In the genomic region with DNA sequence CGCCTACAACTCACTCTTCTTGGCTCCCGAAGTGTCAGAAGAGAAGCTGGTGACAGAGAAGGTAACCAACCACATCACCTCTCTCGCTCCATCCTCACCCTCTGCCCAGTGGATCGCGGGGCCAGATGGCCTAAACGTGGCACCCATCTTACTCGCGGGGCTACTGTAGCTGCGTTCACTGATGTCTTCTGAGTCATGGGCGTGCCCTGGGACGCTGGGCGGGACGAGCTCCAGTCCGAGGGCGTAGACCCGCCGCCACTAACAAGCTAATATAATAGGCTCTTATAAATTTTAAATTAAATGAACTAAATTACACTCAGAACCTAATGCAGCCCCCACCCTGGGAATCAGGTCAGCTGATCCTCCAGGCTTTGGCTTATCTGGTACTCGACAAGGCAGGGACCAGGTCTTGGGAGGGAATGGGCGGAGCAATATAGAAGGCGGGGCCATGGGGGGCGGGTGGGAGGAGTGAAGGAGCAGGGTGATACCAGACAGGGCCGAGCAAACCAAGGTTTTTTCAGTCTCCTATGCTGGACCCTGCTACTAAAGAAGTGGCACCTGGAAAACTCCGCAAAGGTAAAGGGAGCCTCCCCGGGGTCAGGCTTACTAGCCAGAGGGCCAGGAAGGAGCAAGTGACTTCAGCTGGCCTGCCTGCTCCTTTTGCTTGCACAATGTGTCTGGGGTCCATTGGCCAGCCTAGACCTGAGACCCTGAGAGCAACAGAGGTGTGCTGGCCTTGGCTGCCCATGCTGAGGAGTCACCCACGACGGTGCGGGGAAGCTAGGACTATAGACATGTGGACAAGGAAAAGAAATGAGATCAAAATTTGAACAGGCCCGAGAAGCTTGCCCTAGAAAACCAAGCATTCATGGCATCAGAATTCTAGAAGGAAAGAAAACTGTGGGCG, we compare ENCODE assay signal across 8 mouse cellular contexts. TPM values are rescaled to one million over a fixed set of nuclear protein-coding genes. Genes with fewer than 3 reads are reported as not detected.
DNase-seq lines count a peak whose midpoint lies in the region; ATAC-seq and TF ChIP-seq lines count a peak whose summit lies in the region.

No protein-coding gene starts in this region.

- H3K27ac ChIP-seq in limb, embryonic 14.5 days (replicated peaks; ENCODE audit: low read depth, low read length), result no peak overlapping the region

- H3K9ac ChIP-seq in limb, embryonic 14.5 days (ENCODE audit: low read depth, low read length, severe bottlenecking), result no peak overlapping the region

- H3K4me1 ChIP-seq in limb, embryonic 14.5 days (ENCODE audit: control insufficient read depth, insufficient read depth, low read length), result no peaks in the 10 kb centered on the region

- peak; percentile 17 to 65 for DNase-seq in adrenal gland, adult (ENCODE audit: inconsistent age in 2 of 2, low spot score in 1 of 2)
- no peak for DNase-seq in adrenal gland, adult 8-10 months
- peak; percentile 10 for DNase-seq in thymus, postnatal 0 days (ENCODE audit: low spot score)
- no peak for DNase-seq in thymus, postnatal 14 days
- no peak for DNase-seq in limb, embryonic 14.5 days (ENCODE audit: low spot score)
- DNase-seq in retina, postnatal 7 days (ENCODE audit: low read depth, low spot score), result peak; percentile 28
- no peak for DNase-seq in layer of hippocampus, adult 9-11 months
- no peak for DNase-seq in layer of hippocampus, adult 8-10 months (ENCODE audit: low spot score in 2 of 2)

- no peaks in the 10 kb centered on the region for H3K9me3 ChIP-seq in limb, embryonic 14.5 days (ENCODE audit: control insufficient read depth, low read length)

- 10% methylated on average over 29 of the region's 29 CpGs for WGBS in limb, embryonic 14.5 days

- H3K27me3 ChIP-seq in limb, embryonic 14.5 days (ENCODE audit: control insufficient read depth, insufficient read depth, low read length), result peaks cover 21% of the 10 kb centered on the region

- ATAC-seq in limb, embryonic 14.5 days (ENCODE audit: low FRiP score, low read depth), result 0 out of 2 replicates have a peak, but pooled peaks have one; percentile 8

- TF ChIP-seq POLR2A in limb, embryonic 14.5 days (IDR thresholded peaks at IDR 0.05; ENCODE audit: borderline replicate concordance, extremely low read depth, insufficient read depth, insufficient read length), result no peak

- H3K4me3 ChIP-seq in limb, embryonic 14.5 days (replicated peaks; ENCODE audit: low read length), result peak overlapping the region; percentile 30

- no peaks in the 10 kb centered on the region for H3K36me3 ChIP-seq in limb, embryonic 14.5 days (ENCODE audit: control insufficient read depth, insufficient read depth, low read length)

- peak overlapping the region; percentile 40 for H3K4me2 ChIP-seq in limb, embryonic 14.5 days (replicated peaks; ENCODE audit: low read depth, low read length, severe bottlenecking)

RNA-seq across cellular contexts. Expression of a gene that starts 19.9 kb away (rescaled TPM):
- 1 to 10 TPM in 3 of 4 experiments, under 1 TPM in 1; 0.93 to 3.0 (median 2.4) TPM for total RNA-seq in adrenal gland, adult 8-10 months (2022)
- polyA plus RNA-seq in thymus, postnatal 0 days (2015; fragmentation: Nextera tagmentation; extraction: Ambion mirVana), result 0.90 and 1.0 TPM in 2 replicates
- polyA plus RNA-seq in limb, embryonic 14.5 days (2012; rRNA removed), result 0.35 and 0.45 TPM in 2 replicates
- polyA plus RNA-seq in limb, embryonic 14.5 days (2014; fragmentation: Nextera tagmentation; extraction: Ambion mirVana), result 0.10 and 0.22 TPM in 2 replicates
- total RNA-seq in layer of hippocampus, adult 8-10 months (2022), result 100 to 1,000 TPM in 1 of 4 experiments, 10 to 100 TPM in 3; 90.0 to 103 (median 95.8) TPM

RNA-seq across cellular contexts. Expression of a gene that starts 29.2 kb away (rescaled TPM):
- total RNA-seq in adrenal gland, adult 8-10 months (2022), result not detected
- polyA plus RNA-seq in thymus, postnatal 0 days (2015; fragmentation: Nextera tagmentation; extraction: Ambion mirVana), result 8.7 and 8.9 TPM in 2 replicates
- polyA plus RNA-seq in limb, embryonic 14.5 days (2012; rRNA removed), result 0.10 and 0.11 TPM in 2 replicates
- polyA plus RNA-seq in limb, embryonic 14.5 days (2014; fragmentation: Nextera tagmentation; extraction: Ambion mirVana), result 0.15 TPM in 1 of 2 replicates, not detected in the other
- total RNA-seq in layer of hippocampus, adult 8-10 months (2022), result not detected

Comparison
In these comparisons a context has a peak if more than half of its experiments do, and no peak if none do; other contexts are left out.
1. DNase-seq: peak in adrenal gland, adult (2 of 2), thymus, postnatal 0 days (single experiment) and retina, postnatal 7 days (single experiment); none in adrenal gland, adult 8-10 months (single experiment), thymus, postnatal 14 days (single experiment), limb, embryonic 14.5 days (single experiment), layer of hippocampus, adult 9-11 months (single experiment) and layer of hippocampus, adult 8-10 months (0 of 2).
2. RNA of a gene that starts 19.9 kb away (total RNA-seq): 90.0 to 103 TPM in layer of hippocampus, adult 8-10 months; 0.93 to 3.0 TPM in adrenal gland, adult 8-10 months; every median in the first group is over 10 times any median in the second.